Mouse (Mus musculus): ENCODE measurements around the gene Wdr24.

Gene Wdr24

GRCm38 (mm10) chr17:25832436-25833290 is 9.2 kb downstream of the Wdr24 start:
- peak; percentile 99 for DNase-seq

GRCm38 (mm10) chr17:25833291-25833663 is 9.8 kb downstream of the Wdr24 start, which contains the start of gene Stub1:
Gene Stub1 (minus strand): TSS chr17:25833404.
- no peak for DNase-seq

- DNase-seq, result no peak
These were observed 10.7 kb downstream of the Wdr24 start for GRCm38 (mm10) chr17:25833961-25834594.

- no peak for DNase-seq
These were observed 11.3 kb downstream of the Wdr24 start for GRCm38 (mm10) chr17:25834595-25835222.

- DNase-seq, result no peak
These were observed 11.9 kb downstream of the Wdr24 start for GRCm38 (mm10) chr17:25835301-25835700.

- no peak for DNase-seq
These were observed 12.4 kb downstream of the Wdr24 start for GRCm38 (mm10) chr17:25835816-25836215.

GRCm38 (mm10) chr17:25836397-25837075 is 13.1 kb downstream of the Wdr24 start:
- DNase-seq, result no peak

- peak; percentile 75 for DNase-seq
These were observed 13.6 kb downstream of the Wdr24 start, which contains the start of gene Rhbdl1 for GRCm38 (mm10) chr17:25837076-25837410. Gene Rhbdl1 (minus strand): TSS chr17:25837295.

GRCm38 (mm10) chr17:25837533-25837932 is 14.1 kb downstream of the Wdr24 start:
- no peak for DNase-seq

GRCm38 (mm10) chr17:25838904-25839303 is 15.5 kb downstream of the Wdr24 start:
- no peak for DNase-seq

GRCm38 (mm10) chr17:25839455-25840235 is 16.2 kb downstream of the Wdr24 start:
- no peak for DNase-seq

- DNase-seq, result no peak
These were observed 17.1 kb downstream of the Wdr24 start for GRCm38 (mm10) chr17:25840519-25840918.

- no peak for DNase-seq
These were observed 17.9 kb downstream of the Wdr24 start, which contains the start of gene Gm20683 for GRCm38 (mm10) chr17:25841117-25841880. Gene Gm20683 (minus strand): TSS chr17:25841763.

- DNase-seq, result no peak
These were observed 19.1 kb downstream of the Wdr24 start for GRCm38 (mm10) chr17:25842509-25842908.

GRCm38 (mm10) chr17:25843122-25843521 is 19.7 kb downstream of the Wdr24 start:
- no peak for DNase-seq

- DNase-seq, result no peak
These were observed 20.4 kb downstream of the Wdr24 start for GRCm38 (mm10) chr17:25843636-25844395.

- peak; percentile 98 for DNase-seq
These were observed 21.0 kb downstream of the Wdr24 start, which contains the start of gene Rhot2 for GRCm38 (mm10) chr17:25844396-25844901. Gene Rhot2 (minus strand): TSS chr17:25844851.

- DNase-seq, result no peak
These were observed 36.8 kb downstream of the Wdr24 start for GRCm38 (mm10) chr17:25860229-25860628.

GRCm38 (mm10) chr17:25860832-25861703 is 37.6 kb downstream of the Wdr24 start, which contains the start of gene Wdr90:
Gene Wdr90 (minus strand): TSS chr17:25861501.
- DNase-seq, result peak; percentile 89

Data from thymus, postnatal 4 days (tissue).